Mouse (Mus musculus): ENCODE measurements at regions not wholly inside any gene's neighbourhood (a gene's known extent, or its start where the extent isn't known, plus 50 kb on each side); places are given as distances from the start of the nearest gene placed in this dataset.
A peak's percentile ranks its signal among the peaks of the same experiment; 100 is the strongest.

DNA sequence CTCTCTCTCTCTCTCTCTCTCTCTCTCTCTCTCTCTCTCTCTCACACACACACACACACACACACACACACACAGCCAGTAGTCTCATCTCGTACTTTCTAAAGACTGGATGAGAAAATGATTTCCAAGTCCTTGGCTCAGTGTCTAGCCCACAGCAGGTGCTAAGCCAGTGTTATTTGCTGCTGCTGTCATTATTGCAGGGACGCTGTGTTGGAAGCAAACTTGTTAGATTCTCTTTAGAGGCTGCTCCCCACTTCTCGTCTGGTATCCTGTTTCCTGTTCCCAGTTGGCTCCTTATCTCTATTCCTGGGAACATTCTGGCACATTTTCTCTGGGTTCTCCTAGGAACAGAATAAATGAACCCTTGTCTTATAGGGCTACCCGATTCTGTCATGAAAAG lies 122.5 kb upstream of the Chd6 start:
- 43% methylated on average over 4 of the region's 4 CpGs for WGBS
- no peak overlapping the region for H3K9ac ChIP-seq
- H3K9me3 ChIP-seq (replicated peaks), result no peaks in the 10 kb centered on the region
- ATAC-seq, result no peak
- H3K4me3 ChIP-seq, result no peak overlapping the region
- H3K4me1 ChIP-seq, result peaks cover 17% of the 10 kb centered on the region; the same call in 1 of the 2 replicates
- no peaks in the 10 kb centered on the region for H3K27me3 ChIP-seq
- no peaks in the 10 kb centered on the region for H3K36me3 ChIP-seq (ENCODE audit: poor library complexity, severe bottlenecking)
- no peak overlapping the region for H3K4me2 ChIP-seq
- H3K27ac ChIP-seq, result no peak overlapping the region

DNA sequence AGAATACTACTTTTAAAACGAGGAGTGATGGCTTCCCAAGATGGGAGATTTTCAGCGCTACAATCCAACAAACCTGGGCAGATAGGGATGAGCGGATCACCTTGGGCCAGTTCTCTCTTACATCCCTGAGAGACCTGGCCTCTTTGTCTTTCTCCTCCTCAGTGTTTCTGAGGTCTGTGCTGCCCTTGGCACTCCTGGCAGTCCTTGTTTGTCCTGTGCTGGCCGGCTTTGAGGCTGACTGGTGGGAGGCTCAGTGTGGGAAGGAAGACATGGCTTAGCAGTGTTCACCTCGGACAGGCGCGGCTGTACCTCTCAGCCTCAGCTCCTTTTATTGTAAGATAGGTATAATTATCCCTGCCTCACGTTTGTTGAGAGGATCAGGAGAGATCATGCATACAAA lies 106.9 kb upstream of the Chd6 start:
- WGBS, result 68% methylated on average over 8 of the region's 8 CpGs
- H3K36me3 ChIP-seq (ENCODE audit: poor library complexity, severe bottlenecking), result no peaks in the 10 kb centered on the region
- H3K4me1 ChIP-seq, result peaks cover 11% of the 10 kb centered on the region
- ATAC-seq, result no peak
- H3K4me3 ChIP-seq, result no peak overlapping the region
- H3K9me3 ChIP-seq (replicated peaks), result no peaks in the 10 kb centered on the region
- H3K4me2 ChIP-seq, result no peak overlapping the region
- H3K27me3 ChIP-seq, result 0 out of 2 replicates have a peak, but pooled peaks cover 3% of the 10 kb centered on the region
- peak overlapping the region; percentile 16; the same call in 1 of the 2 replicates for H3K9ac ChIP-seq
- H3K27ac ChIP-seq, result no peak overlapping the region

DNA sequence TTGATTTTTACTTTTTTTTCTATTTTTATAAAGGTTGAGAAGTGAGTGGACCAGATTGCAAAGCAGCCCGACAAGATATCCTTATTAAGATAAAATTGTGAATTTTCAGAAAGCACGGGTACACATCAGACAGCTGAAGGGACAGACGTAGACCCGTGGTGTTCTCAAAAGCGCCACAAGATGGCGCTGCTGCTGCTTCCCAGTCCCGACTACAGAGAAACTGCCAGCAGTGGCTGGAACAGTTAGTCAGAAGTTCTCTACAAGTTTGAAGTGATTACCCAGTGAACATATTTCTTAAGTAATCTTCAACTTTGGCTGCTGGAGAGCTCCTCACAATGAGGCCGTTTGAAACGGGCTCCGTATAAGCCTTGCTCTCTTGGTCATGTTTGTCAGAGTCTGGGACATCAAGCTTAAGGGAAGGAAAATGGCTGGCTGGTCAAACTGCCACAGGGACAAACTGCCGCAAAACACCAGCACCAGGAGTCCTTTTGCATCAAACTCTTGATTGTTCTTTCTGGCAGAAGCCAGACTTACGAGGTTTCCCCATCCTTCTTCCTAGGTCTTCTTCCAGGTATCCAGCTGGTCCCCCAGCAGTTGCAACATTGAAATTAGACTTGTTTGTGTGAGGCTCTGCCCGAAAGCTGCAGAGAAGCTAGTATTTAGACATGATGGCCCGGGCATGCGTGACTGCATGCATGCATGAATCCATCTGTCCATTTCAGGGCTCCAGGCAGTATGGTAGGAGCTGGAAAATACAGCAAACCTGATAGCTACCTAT lies 106.0 kb upstream of the Chd6 start:
- Histone ChIP-seq H3K4me3 (no peak overlapping the region), H3K4me1 (peaks cover 11% of the 10 kb centered on the region), H3K27me3 (0 out of 2 replicates have a peak, but pooled peaks cover 3% of the 10 kb centered on the region), H3K9ac (no peak overlapping the region), H3K36me3 (ENCODE audit: poor library complexity, severe bottlenecking) (no peaks in the 10 kb centered on the region), H3K9me3 (replicated peaks) (no peaks in the 10 kb centered on the region), H3K4me2 (peak overlapping the region; percentile 16; the same call in 1 of the 2 replicates), H3K27ac (no peak overlapping the region)
- 17% methylated on average over 15 of the region's 15 CpGs for WGBS
- peak; percentile 93 for ATAC-seq

DNA sequence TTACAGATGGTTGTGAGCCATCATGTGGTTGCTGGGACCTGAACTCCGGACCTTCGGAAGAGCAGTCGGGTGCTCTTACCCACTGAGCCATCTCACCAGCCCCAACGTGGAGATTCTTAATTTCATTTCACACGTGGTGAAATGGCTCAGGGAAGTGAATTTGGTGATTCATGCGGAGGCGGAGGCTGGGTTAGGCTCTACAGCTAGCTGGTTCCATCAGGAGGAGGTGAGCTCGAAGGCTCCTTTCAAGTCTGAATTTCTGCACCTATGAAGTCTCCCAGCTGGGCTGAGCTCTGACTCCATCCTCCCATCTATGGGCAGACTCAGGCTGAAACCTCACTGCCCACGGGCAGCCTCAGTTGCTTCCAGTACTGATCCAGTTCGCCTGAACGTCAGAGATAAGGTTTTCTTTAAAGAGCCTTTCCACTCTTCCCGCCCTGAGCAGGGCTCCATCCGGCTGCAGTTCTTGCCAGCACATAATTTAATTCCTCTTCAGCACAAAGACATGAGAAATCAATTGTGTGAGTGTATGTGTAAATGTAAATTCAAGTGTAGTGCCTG lies 103.5 kb upstream of the Chd6 start:
- Histone ChIP-seq H3K9ac (no peak overlapping the region), H3K4me3 (no peak overlapping the region), H3K9me3 (replicated peaks) (no peaks in the 10 kb centered on the region), H3K27ac (no peak overlapping the region), H3K27me3 (0 out of 2 replicates have a peak, but pooled peaks cover 3% of the 10 kb centered on the region), H3K4me2 (no peak overlapping the region), H3K4me1 (peaks cover 11% of the 10 kb centered on the region), H3K36me3 (ENCODE audit: poor library complexity, severe bottlenecking) (no peaks in the 10 kb centered on the region)
- ATAC-seq, result no peak
- WGBS, result 80% methylated on average over 13 of the region's 13 CpGs

DNA sequence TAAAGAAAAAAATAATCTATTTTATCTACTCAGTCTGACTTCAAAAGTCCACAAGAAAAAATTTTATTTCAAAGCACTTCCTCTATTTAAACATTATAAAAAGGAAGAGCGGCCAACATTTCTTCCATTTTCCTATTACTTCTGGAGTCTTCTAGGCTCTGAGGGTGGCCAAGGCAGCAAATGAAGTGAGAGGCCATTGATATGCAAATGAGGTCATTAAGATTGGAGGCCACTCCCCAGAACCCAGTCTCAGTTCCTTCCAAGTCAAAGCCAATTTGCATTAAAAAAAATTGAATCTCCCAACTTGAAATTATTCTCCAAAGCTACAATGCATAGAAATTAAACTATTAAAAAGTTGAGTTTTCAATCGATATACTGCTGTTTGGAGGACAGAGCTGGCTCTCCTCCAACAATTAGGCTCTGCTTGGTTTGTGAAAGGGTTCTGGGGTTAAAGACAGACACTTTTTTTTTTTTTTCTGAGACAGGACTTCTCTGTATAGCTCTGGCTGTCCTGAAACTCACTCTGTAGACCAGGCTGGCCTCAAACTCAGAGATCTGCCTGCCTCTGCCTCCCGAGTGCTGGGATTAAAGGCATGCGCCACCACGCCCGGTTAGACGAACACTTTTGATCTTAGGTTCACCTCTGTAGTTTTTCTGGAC lies 88.0 kb upstream of the Chd6 start:
- Histone ChIP-seq H3K4me2 (no peak overlapping the region), H3K4me3 (no peak overlapping the region), H3K27me3 (no peaks in the 10 kb centered on the region), H3K27ac (no peak overlapping the region), H3K9ac (no peak overlapping the region), H3K9me3 (replicated peaks) (no peaks in the 10 kb centered on the region), H3K4me1 (peaks cover 9% of the 10 kb centered on the region), H3K36me3 (ENCODE audit: poor library complexity, severe bottlenecking) (no peaks in the 10 kb centered on the region)
- WGBS, result 71% methylated on average over 7 of the region's 7 CpGs
- peak; percentile 85 for ATAC-seq

DNA sequence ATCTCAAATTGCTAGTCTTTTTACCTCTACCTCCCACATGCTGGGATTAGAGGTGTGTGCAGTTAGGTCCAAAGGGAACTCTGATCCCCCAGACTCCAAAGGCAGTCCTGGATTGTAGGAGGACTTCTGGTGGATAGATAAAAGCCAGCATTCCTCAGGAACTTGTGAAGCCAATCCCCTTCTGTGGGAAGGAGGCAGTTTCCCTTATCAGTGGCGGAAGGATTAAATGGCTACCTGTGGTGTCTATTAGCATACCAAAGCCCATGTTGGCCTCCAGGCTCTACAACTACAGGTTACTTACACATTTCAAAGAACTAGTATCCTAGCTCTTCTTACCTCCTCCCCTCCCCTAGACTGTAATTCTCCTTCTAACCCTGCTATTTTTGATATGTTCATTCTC lies 78.6 kb upstream of the Chd6 start:
- Histone ChIP-seq H3K27ac (no peak overlapping the region), H3K27me3 (0 out of 2 replicates have a peak, but pooled peaks cover 2% of the 10 kb centered on the region), H3K9me3 (replicated peaks) (no peaks in the 10 kb centered on the region), H3K4me3 (no peak overlapping the region), H3K9ac (no peak overlapping the region), H3K4me1 (no peaks in the 10 kb centered on the region), H3K36me3 (ENCODE audit: poor library complexity, severe bottlenecking) (no peaks in the 10 kb centered on the region), H3K4me2 (no peak overlapping the region)
- ATAC-seq, result no peak
- 27% methylated on average over 1 of the region's 1 CpGs for WGBS

DNA sequence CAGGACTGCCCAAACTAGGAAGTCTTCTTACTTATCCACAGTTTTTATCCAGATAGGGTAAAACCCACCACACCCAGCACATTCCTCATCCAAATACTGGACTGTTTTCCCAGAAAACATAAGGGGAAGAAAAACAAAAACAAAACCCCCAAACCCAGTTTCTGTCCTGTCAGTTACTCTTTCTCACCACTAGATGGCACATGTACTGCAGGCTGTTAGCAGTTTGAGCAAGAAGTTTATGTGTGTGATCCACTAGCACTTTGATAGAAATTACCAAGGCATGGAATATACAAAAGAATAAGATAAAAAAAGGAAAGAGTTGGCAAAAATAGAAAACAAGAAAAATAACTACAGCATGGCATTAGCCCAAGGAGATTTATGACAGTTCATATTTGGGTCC lies 76.2 kb upstream of the Chd6 start:
- H3K36me3 ChIP-seq (ENCODE audit: poor library complexity, severe bottlenecking), result no peaks in the 10 kb centered on the region
- no peak for ATAC-seq

DNA sequence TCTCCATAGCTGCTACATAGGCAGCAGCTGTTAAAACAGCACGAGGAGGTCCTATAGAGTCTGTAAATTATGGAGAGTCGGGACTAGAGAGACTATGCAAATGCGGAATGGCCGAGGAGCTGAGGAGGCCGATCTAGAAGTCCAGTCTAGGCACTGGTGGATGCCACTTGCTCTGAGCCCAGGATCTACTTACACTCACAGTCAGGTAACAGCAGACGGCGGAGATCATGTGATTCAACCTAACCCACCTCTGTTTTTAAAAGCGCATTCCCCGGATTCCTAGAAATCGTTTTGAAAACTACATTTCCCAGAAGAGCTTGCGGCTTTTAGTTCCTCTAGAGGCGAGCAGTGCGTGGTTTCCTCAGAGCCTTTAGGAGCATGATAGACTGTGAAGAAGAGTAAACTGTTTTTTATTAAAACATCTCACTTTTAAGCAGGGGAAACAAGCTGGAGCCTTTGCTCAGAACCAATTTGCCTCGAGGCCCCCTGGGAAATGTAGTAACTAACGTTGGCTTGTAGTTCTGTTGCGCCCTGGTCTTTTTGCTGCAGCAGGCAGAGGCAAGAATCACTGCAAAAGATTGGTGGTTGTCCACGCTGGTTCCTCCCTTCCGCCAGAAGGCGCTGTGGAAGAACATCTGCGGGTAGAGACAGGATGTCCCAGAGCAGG lies 68.6 kb upstream of the Chd6 start:
- H3K4me3 ChIP-seq, result peak overlapping the region; percentile 51
- peak overlapping the region; percentile 59; the same call in 1 of the 2 replicates for H3K27ac ChIP-seq
- H3K36me3 ChIP-seq (ENCODE audit: poor library complexity, severe bottlenecking), result no peaks in the 10 kb centered on the region
- peak overlapping the region; percentile 60 for H3K9ac ChIP-seq
- H3K9me3 ChIP-seq (replicated peaks), result no peaks in the 10 kb centered on the region
- peak; percentile 86 for ATAC-seq
- peak overlapping the region; percentile 66 for H3K4me2 ChIP-seq
- H3K4me1 ChIP-seq, result 0 out of 2 replicates have a peak, but pooled peaks cover 3% of the 10 kb centered on the region
- WGBS, result 1% methylated on average over 20 of the region's 20 CpGs
- no peaks in the 10 kb centered on the region for H3K27me3 ChIP-seq

More for the DNA sequence above, 76.2 kb upstream of the Chd6 start:
- Histone ChIP-seq H3K27me3 (no peaks in the 10 kb centered on the region), H3K9ac (no peak overlapping the region), H3K4me3 (no peak overlapping the region), H3K4me1 (no peaks in the 10 kb centered on the region), H3K4me2 (no peak overlapping the region), H3K27ac (no peak overlapping the region), H3K9me3 (replicated peaks) (no peaks in the 10 kb centered on the region)

DNA sequence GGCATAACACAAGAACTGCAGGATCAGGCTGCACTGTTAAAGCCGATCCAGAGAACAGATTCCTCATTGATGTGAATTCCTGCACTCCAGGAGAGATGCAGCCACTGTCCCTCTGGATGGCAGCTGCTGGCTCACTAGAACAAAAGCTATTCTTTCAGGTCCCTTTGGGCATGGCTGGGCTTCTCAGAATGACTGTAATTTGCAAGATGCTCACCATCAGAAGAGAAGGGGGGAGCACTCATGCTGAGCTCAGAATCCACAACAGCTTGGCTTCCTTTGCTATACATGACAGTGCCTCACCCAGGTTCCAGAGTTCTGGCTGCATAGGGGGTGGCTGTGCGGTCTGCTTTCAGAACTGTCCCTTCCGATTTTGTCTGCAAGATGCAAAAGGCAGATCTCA lies 57.8 kb upstream of the Chd6 start:
- H3K27me3 ChIP-seq, result no peaks in the 10 kb centered on the region
- no peaks in the 10 kb centered on the region for H3K9me3 ChIP-seq (replicated peaks)
- no peak for ATAC-seq
- H3K4me1 ChIP-seq, result 0 out of 2 replicates have a peak, but pooled peaks cover 4% of the 10 kb centered on the region
- H3K4me3 ChIP-seq, result no peak overlapping the region
- H3K27ac ChIP-seq, result no peak overlapping the region
- H3K4me2 ChIP-seq, result no peak overlapping the region
- 14% methylated on average over 3 of the region's 3 CpGs for WGBS
- no peaks in the 10 kb centered on the region for H3K36me3 ChIP-seq (ENCODE audit: poor library complexity, severe bottlenecking)
- no peak overlapping the region for H3K9ac ChIP-seq

DNA sequence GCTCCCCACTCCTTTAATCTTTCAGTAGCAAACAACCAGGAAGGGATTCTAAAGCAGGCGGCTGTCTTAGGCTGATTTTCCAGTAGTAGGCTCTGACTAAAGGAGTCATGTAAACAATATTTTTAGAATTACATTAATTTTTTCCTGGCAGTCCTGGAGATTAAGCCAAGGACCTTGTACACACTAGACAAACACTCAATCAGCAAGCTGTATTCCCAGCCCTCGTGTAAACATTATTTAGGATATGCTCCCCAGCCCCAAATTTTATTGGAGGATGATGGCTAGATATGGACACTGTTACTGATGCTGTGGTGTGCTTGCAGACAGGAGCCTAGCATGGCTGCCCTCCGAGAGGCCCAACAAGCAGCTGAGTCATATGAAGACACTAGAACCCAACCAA lies 56.6 kb upstream of the Chd6 start:
- Histone ChIP-seq H3K27me3 (no peaks in the 10 kb centered on the region), H3K27ac (no peak overlapping the region), H3K36me3 (ENCODE audit: poor library complexity, severe bottlenecking) (no peaks in the 10 kb centered on the region), H3K4me2 (no peak overlapping the region), H3K9ac (no peak overlapping the region), H3K9me3 (replicated peaks) (no peaks in the 10 kb centered on the region), H3K4me3 (no peak overlapping the region), H3K4me1 (0 out of 2 replicates have a peak, but pooled peaks cover 4% of the 10 kb centered on the region)
- WGBS, result 69% methylated on average over 3 of the region's 3 CpGs
- ATAC-seq, result no peak

DNA sequence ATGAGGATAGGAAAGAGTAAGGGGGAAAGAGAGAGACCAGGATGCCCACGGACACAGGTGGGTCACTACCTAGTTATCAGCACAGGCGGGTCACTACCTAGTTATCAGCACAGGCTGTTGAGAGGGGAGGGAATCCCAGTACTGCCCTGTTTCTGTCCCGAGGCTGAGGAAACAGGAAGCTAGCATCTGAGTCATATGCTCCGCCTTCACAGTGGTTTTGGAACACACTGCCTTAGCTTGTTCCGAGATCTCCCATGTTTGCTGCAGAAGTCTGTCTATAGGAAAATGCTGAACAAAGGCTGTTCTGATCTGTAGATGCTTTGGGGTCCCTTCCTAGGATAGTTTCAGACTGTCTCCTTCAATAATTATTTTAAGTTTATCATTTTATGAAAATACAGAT lies 55.4 kb upstream of the Chd6 start:
- H3K4me2 ChIP-seq, result no peak overlapping the region
- H3K4me3 ChIP-seq, result no peak overlapping the region
- no peak overlapping the region for H3K27ac ChIP-seq
- no peaks in the 10 kb centered on the region for H3K27me3 ChIP-seq
- no peaks in the 10 kb centered on the region for H3K9me3 ChIP-seq (replicated peaks)
- no peak overlapping the region for H3K9ac ChIP-seq
- WGBS, result 79% methylated on average over 5 of the region's 5 CpGs
- 0 out of 2 replicates have a peak, but pooled peaks cover 4% of the 10 kb centered on the region for H3K4me1 ChIP-seq
- no peaks in the 10 kb centered on the region for H3K36me3 ChIP-seq (ENCODE audit: poor library complexity, severe bottlenecking)
- ATAC-seq, result no peak

Measured in forebrain, embryonic 13.5 days (tissue).